ENCODE assay signal across 28 mouse cellular contexts in the genomic region with DNA sequence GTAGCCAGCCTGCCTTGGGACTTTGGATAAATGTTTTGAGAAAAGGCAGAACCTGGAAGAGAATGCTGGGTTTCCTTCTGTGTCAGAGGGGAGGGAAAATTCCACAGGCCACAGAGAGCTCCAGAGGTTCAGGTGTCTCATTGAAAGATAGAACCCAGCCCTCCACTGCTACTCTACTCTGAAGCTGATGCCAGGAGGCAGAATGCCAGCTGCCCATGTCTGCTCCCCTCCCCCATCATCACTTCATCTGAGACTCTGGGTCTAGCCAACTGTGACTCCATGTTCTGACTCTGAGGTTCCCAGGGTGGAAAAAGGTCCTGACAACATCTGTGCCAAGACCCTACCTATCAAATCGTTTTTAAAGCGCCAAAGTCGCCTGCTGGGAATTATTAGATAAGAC. TPM values are rescaled to one million over a fixed set of nuclear protein-coding genes. Genes with fewer than 3 reads are reported as not detected.
A peak's percentile ranks its signal among the peaks of the same experiment; 100 is the strongest.
DNase-seq lines count a peak whose midpoint lies in the region; ATAC-seq lines count a peak whose summit lies in the region.
"Had no signal": no experiment of that assay in that cellular context is flagged by ENCODE, and none has a peak within 500 bp of the region (broad histone marks: within the 10 kb centered on the region; RNA-seq: fewer than 3 reads in every experiment).

No protein-coding gene starts in this region.

- no peaks in the 10 kb centered on the region for H3K27me3 ChIP-seq in heart, embryonic 16.5 days (ENCODE audit: control insufficient read depth, insufficient read depth, low read length)
- H3K27me3 ChIP-seq: forebrain, embryonic 13.5 days; limb, embryonic 15.5 days; liver, embryonic 13.5 days; megakaryocyte, embryonic 14.5 days; neural tube, embryonic 12.5 days had no signal

- peak overlapping the region; percentile 44; the same call in 1 of the 2 replicates for H3K27ac ChIP-seq in heart, embryonic 16.5 days (ENCODE audit: low read length)
- H3K27ac ChIP-seq: forebrain, embryonic 13.5 days; kidney, postnatal 0 days; limb, embryonic 10.5 days; limb, embryonic 15.5 days; liver, embryonic 13.5 days; midbrain, embryonic 12.5 days; neural tube, embryonic 12.5 days; stomach, postnatal 0 days had no signal

- peak; percentile 50 for DNase-seq in cerebellum, adult 9-10 months
- DNase-seq in cerebellum, adult 8-10 months, result no peak
- DNase-seq in heart, postnatal 36 days, result no peak
- DNase-seq in thymus, postnatal 4 days, result peak; percentile 29
- DNase-seq in thymus, postnatal 25 days, result no peak
- DNase-seq: adrenal gland, adult 8-10 months; B cell, adult 2 months; gastrocnemius, postnatal 10 days; kidney, adult 8-10 months; liver, embryonic 13.5 days; lung, adult 18-20 months; lung, postnatal 4 days; right cerebral cortex, postnatal 4 days; thymus, adult 18-20 months; thymus, postnatal 36 days had no signal

- intact Hi-C loops in heart, postnatal 36 days (cut with DNase I), result no loop called here

- H3K4me1 ChIP-seq in heart, embryonic 16.5 days (ENCODE audit: control insufficient read depth, insufficient read depth, low read length), result peaks cover 63% of the 10 kb centered on the region

- no peak overlapping the region for H3K4me2 ChIP-seq in heart, embryonic 16.5 days (ENCODE audit: low read depth, low read length)
- H3K4me2 ChIP-seq: forebrain, embryonic 13.5 days; limb, embryonic 15.5 days; liver, embryonic 13.5 days; midbrain, embryonic 12.5 days; neural tube, embryonic 12.5 days had no signal

- H3K9me3 ChIP-seq in heart, embryonic 16.5 days (replicated peaks; ENCODE audit: control insufficient read depth, low read length), result no peaks in the 10 kb centered on the region
- H3K9me3 ChIP-seq: forebrain, embryonic 13.5 days; limb, embryonic 10.5 days; limb, embryonic 15.5 days; liver, embryonic 13.5 days; megakaryocyte, embryonic 14.5 days; midbrain, embryonic 12.5 days; neural tube, embryonic 12.5 days had no signal

- peak; percentile 24; the same call in 1 of the 2 replicates for ATAC-seq in heart, embryonic 16.5 days (replicated peaks; ENCODE audit: extremely low read depth, insufficient read depth, low FRiP score)
- ATAC-seq: activated CD4-positive, CD25-positive, alpha-beta regulatory T cell, adult 4 months; forebrain, embryonic 13.5 days; intestine, embryonic 16.5 days; lung, postnatal 0 days had no signal

- no peak overlapping the region for H3K4me3 ChIP-seq in heart, embryonic 16.5 days (ENCODE audit: low read length)
- H3K4me3 ChIP-seq: forebrain, embryonic 13.5 days; limb, embryonic 10.5 days; limb, embryonic 15.5 days; liver, embryonic 13.5 days; megakaryocyte, embryonic 14.5 days; midbrain, embryonic 12.5 days; myocyte; neural tube, embryonic 12.5 days had no signal

- 39% methylated on average over 3 of the region's 3 CpGs for WGBS in heart, embryonic 16.5 days

- H3K9ac ChIP-seq in heart, embryonic 16.5 days (ENCODE audit: low read length), result no peak overlapping the region
- H3K9ac ChIP-seq: forebrain, embryonic 13.5 days; limb, embryonic 15.5 days; liver, embryonic 13.5 days; midbrain, embryonic 12.5 days; neural tube, embryonic 12.5 days had no signal

- no peaks in the 10 kb centered on the region for H3K36me3 ChIP-seq in heart, embryonic 16.5 days (ENCODE audit: control insufficient read depth, insufficient read depth)
- H3K36me3 ChIP-seq: liver, embryonic 13.5 days; midbrain, embryonic 12.5 days; neural tube, embryonic 12.5 days had no signal

RNA-seq across cellular contexts. Expression of a gene that starts 6.9 kb away (rescaled TPM):
- 3.7 and 3.9 TPM in 2 replicates for polyA plus RNA-seq in heart, embryonic 16.5 days (2015; fragmentation: Nextera tagmentation; extraction: Ambion mirVana)
- total RNA-seq in heart, postnatal 36 days (2021), result 10 to 100 TPM in 1 of 2 experiments, 1 to 10 TPM in 1; 8.8 to 10.4 TPM

Comparison
In these comparisons a context has a peak if more than half of its experiments do, and no peak if none do; other contexts are left out.
1. DNase-seq: peak in cerebellum, adult 9-10 months (single experiment) and thymus, postnatal 4 days (single experiment); none in cerebellum, adult 8-10 months (single experiment), heart, postnatal 36 days (0 of 2) and thymus, postnatal 25 days (single experiment).